Mouse (Mus musculus) embryonic fibroblast, embryonic 13.5 days (primary cell): ENCODE results near the gene Zfp616.

Experiments used
- CTCF ChIP-seq: IDR thresholded peaks from 2 replicates; pipeline ENCODE4 v1.5.1; 2011; ENCODE audit warnings: mild to moderate bottlenecking, control low read depth, low read length, moderate library complexity, borderline replicate concordance; ENCODE audit not compliant: insufficient read depth
- POLR2A ChIP-seq: IDR thresholded peaks from 2 replicates; pipeline ENCODE4 v1.6.1; 2011; ENCODE audit warnings: low read depth, mild to moderate bottlenecking, control low read depth, low read length, moderate library complexity

- TF ChIP-seq CTCF, result no peak
- no peak for TF ChIP-seq POLR2A
These were observed 13.3 kb upstream of the Zfp616 start, which contains the start of the genes Olfr139 and Olfr399 for GRCm38 (mm10) chr11:74056451-74056850.
